Mouse (Mus musculus): ENCODE results near the gene Nfyc. TPM values are rescaled to one million over a fixed set of nuclear protein-coding genes. Genes with fewer than 3 reads are reported as not detected.

Gene Nfyc
- total and polyA plus RNA-seq, 3 experiments = 33.6 to 51.1 (median 41.0) TPM

- dilution Hi-C loops (cut with MboI; ENCODE audit: extremely low pct_ligation_motif_present, extremely low pct_unique_long_range_greater_than_20kb, low sequenced_read_pairs) = no loop called here
- no peak for TF ChIP-seq E2F4 (IDR thresholded peaks at IDR 0.05; ENCODE audit: insufficient replicate concordance, low read depth, low read length)
- Histone ChIP-seq H3K4me2 (ENCODE audit: insufficient read depth, low read depth, poor library complexity, severe bottlenecking) (0 out of 2 replicates have a peak overlapping the region, but pooled peaks have one; percentile 55), H3K4me3 (replicated peaks in 1 of 3; ENCODE audit: low read depth in 2 of 3, low read length in 2 of 3, poor library complexity in 1 of 3) (no peak overlapping the region), H3K27me3 (replicated peaks) (no peaks in the 10 kb centered on the region), H3K27ac (ENCODE audit: insufficient read depth, low read depth) (peak overlapping the region; percentile 53), H3K36me3 (replicated peaks in 1 of 2; ENCODE audit: control insufficient read depth in 1 of 2, insufficient read depth in 1 of 2, low read length in 1 of 2) (peaks cover 0 to 3% of the 10 kb centered on the region in 2 experiments), H3K79me2 (replicated peaks; ENCODE audit: control insufficient read depth, extremely low read depth, insufficient read depth, poor library complexity, severe bottlenecking) (peaks cover 83% of the 10 kb centered on the region), H3K9ac (ENCODE audit: insufficient read depth, low read depth) (no peak overlapping the region), H3K9me3 (replicated peaks; ENCODE audit: low read length) (no peaks in the 10 kb centered on the region), H3K4me1 (ENCODE audit: control insufficient read depth in 1 of 2, insufficient read depth in 2 of 2) (peaks cover 14 to 88% of the 10 kb centered on the region in 2 experiments)
- peak; percentile 31 for DNase-seq (ENCODE audit: extremely low read depth)
- in situ Hi-C loops (cut with MboI; ENCODE audit: low pct_ligation_motif_present, low pct_unique_long_range_greater_than_20kb, low sequenced_read_pairs) = no loop called here
These were observed 12.1 kb downstream of the Nfyc start for GRCm38 (mm10) chr4:120819296-120819695.

DNA sequence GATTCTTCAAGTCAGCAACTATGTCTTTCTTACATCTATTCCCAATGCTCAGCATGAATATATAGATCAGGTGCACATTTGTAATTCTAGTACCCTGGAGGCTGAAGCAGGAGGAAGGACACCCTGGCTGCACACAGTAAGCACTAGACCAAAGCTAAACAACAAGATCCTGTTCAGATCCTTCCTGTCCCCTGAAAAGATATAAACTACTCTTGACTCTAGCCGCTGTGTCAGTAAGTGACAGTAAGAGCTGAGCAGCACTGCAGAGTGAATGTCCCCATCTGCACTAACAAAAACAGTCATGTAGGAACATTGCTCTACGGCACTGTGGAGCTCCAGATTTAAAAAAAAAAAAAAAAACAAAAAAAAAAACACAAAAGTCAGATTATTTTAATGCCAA lies 13.4 kb downstream of the Nfyc start:
- no peak overlapping the region for H3K27ac ChIP-seq (ENCODE audit: insufficient read depth, low read depth)
- in situ Hi-C loops (cut with MboI; ENCODE audit: low pct_ligation_motif_present, low pct_unique_long_range_greater_than_20kb, low sequenced_read_pairs) = no loop called here
- no peak overlapping the region for H3K9ac ChIP-seq (ENCODE audit: insufficient read depth, low read depth)
- H3K4me3 ChIP-seq (replicated peaks in 1 of 3; ENCODE audit: low read depth in 2 of 3, low read length in 2 of 3, poor library complexity in 1 of 3) = no peak overlapping the region
- peaks cover 0 to under 1% of the 10 kb centered on the region in 2 experiments for H3K36me3 ChIP-seq (replicated peaks in 1 of 2; ENCODE audit: control insufficient read depth in 1 of 2, insufficient read depth in 1 of 2, low read length in 1 of 2)
- dilution Hi-C loops (cut with MboI; ENCODE audit: extremely low pct_ligation_motif_present, extremely low pct_unique_long_range_greater_than_20kb, low sequenced_read_pairs) = no loop called here
- H3K4me2 ChIP-seq (ENCODE audit: insufficient read depth, low read depth, poor library complexity, severe bottlenecking) = no peak overlapping the region
- H3K79me2 ChIP-seq (replicated peaks; ENCODE audit: control insufficient read depth, extremely low read depth, insufficient read depth, poor library complexity, severe bottlenecking) = peaks cover 81% of the 10 kb centered on the region
- no peak for DNase-seq (ENCODE audit: extremely low read depth)
- peaks cover 9 to 86% of the 10 kb centered on the region in 2 experiments for H3K4me1 ChIP-seq (ENCODE audit: control insufficient read depth in 1 of 2, insufficient read depth in 2 of 2)
- no peaks in the 10 kb centered on the region for H3K27me3 ChIP-seq (replicated peaks)
- H3K9me3 ChIP-seq (replicated peaks; ENCODE audit: low read length) = no peaks in the 10 kb centered on the region
- TF ChIP-seq MEF2A (IDR thresholded peaks at IDR 0.05; ENCODE audit: borderline replicate concordance, low read depth, low read length) = no peak
- TF ChIP-seq UBTF (IDR thresholded peaks at IDR 0.05; ENCODE audit: low read depth, low read length) = no peak
- no peak for TF ChIP-seq NELFE (IDR thresholded peaks at IDR 0.05; ENCODE audit: low read depth, low read length)
- TF ChIP-seq E2F4 (IDR thresholded peaks at IDR 0.05; ENCODE audit: insufficient replicate concordance, low read depth, low read length) = no peak
- TF ChIP-seq ZNF384 (IDR thresholded peaks at IDR 0.05; ENCODE audit: low read depth, low read length) = no peak
- no peak for TF ChIP-seq NRF1 (IDR thresholded peaks at IDR 0.05; ENCODE audit: low read depth, low read length)
- no peak for TF ChIP-seq ZMIZ1 (IDR thresholded peaks at IDR 0.05; ENCODE audit: low read depth, low read length)
- no peak for TF ChIP-seq ZKSCAN1 (IDR thresholded peaks at IDR 0.05; ENCODE audit: borderline replicate concordance, low read depth, low read length)

- no peaks in the 10 kb centered on the region for H3K9me3 ChIP-seq (replicated peaks; ENCODE audit: low read length)
- H3K36me3 ChIP-seq (replicated peaks in 1 of 2; ENCODE audit: control insufficient read depth in 1 of 2, insufficient read depth in 1 of 2, low read length in 1 of 2) = no peaks in the 10 kb centered on the region
- H3K79me2 ChIP-seq (replicated peaks; ENCODE audit: control insufficient read depth, extremely low read depth, insufficient read depth, poor library complexity, severe bottlenecking) = peaks cover 81% of the 10 kb centered on the region
- H3K27ac ChIP-seq (ENCODE audit: insufficient read depth, low read depth) = no peak overlapping the region
- H3K27me3 ChIP-seq (replicated peaks) = no peaks in the 10 kb centered on the region
- H3K4me1 ChIP-seq (ENCODE audit: control insufficient read depth in 1 of 2, insufficient read depth in 2 of 2) = peaks cover 9 to 85% of the 10 kb centered on the region in 2 experiments; a peak in 3 of 4 replicates
- dilution Hi-C loops (cut with MboI; ENCODE audit: extremely low pct_ligation_motif_present, extremely low pct_unique_long_range_greater_than_20kb, low sequenced_read_pairs) (no loop called here), in situ Hi-C loops (cut with MboI; ENCODE audit: low pct_ligation_motif_present, low pct_unique_long_range_greater_than_20kb, low sequenced_read_pairs) (no loop called here)
- DNase-seq (ENCODE audit: extremely low read depth) = no peak
- no peak for TF ChIP-seq PAX5 (IDR thresholded peaks at IDR 0.05; ENCODE audit: low read length)
- TF ChIP-seq SIN3A (IDR thresholded peaks at IDR 0.05; ENCODE audit: low read length) = no peak
- TF ChIP-seq ELF1 (IDR thresholded peaks at IDR 0.05; ENCODE audit: low read depth, low read length) = no peak
- no peak for TF ChIP-seq IRF4 (IDR thresholded peaks at IDR 0.05; ENCODE audit: low read depth, low read length)
- no peak for TF ChIP-seq ZKSCAN1 (IDR thresholded peaks at IDR 0.05; ENCODE audit: borderline replicate concordance, low read depth, low read length)
- TF ChIP-seq POLR2AphosphoS2 (IDR thresholded peaks at IDR 0.05; ENCODE audit: low read depth, low read length) = no peak
- no peak overlapping the region for H3K4me3 ChIP-seq (replicated peaks in 1 of 3; ENCODE audit: low read depth in 2 of 3, low read length in 2 of 3, poor library complexity in 1 of 3)
- no peak overlapping the region for H3K4me2 ChIP-seq (ENCODE audit: insufficient read depth, low read depth, poor library complexity, severe bottlenecking)
- no peak overlapping the region for H3K9ac ChIP-seq (ENCODE audit: insufficient read depth, low read depth)
These were observed 14.2 kb downstream of the Nfyc start for GRCm38 (mm10) chr4:120817002-120817774.

All from CH12.LX (cell line).